Mouse (Mus musculus) hindbrain, embryonic 14.5 days (tissue): ENCODE results near the gene Gpcpd1. TPM values are rescaled to one million over a fixed set of nuclear protein-coding genes. Genes with fewer than 3 reads are reported as not detected.
A peak's percentile ranks its signal among the peaks of the same experiment; 100 is the strongest.

Experiments used
- ATAC-seq: fragments of 200-750 bp; cut with Nextera tagmentation; 2 replicates; pipeline ENCODE4 v1.8.0; 2017; ENCODE audit warnings: moderate number of reproducible peaks, mild to moderate bottlenecking, moderate TSS enrichment, moderate library complexity; ENCODE audit not compliant: low FRiP score
- DNase-seq: peaks from one replicate; pipeline ENCODE4 v3.0.0-alpha.2; 2015; ENCODE audit warnings: low spot score
- H3K27ac ChIP-seq: fragments of 300-500 bp; sonication (generic); 2 replicates; pipeline ENCODE4 v1.5.1; 2014; ENCODE audit warnings: mild to moderate bottlenecking, moderate library complexity
- H3K27me3 ChIP-seq: fragments of 300-500 bp; sonication (generic); 2 replicates; pipeline ENCODE4 v1.6.1; 2014; ENCODE audit warnings: mild to moderate bottlenecking, low read length, mixed read lengths; ENCODE audit not compliant: control insufficient read depth, insufficient read depth
- H3K36me3 ChIP-seq: fragments of 300-500 bp; sonication (generic); replicated peaks from 2 replicates; pipeline ENCODE4 v1.6.1; 2014; ENCODE audit not compliant: control insufficient read depth, insufficient read depth
- H3K4me1 ChIP-seq: fragments of 300-500 bp; sonication (generic); replicated peaks from 2 replicates; pipeline ENCODE4 v1.6.1; 2014; ENCODE audit warnings: antibody characterized with exemption, low read length, mixed read lengths; ENCODE audit not compliant: control insufficient read depth, insufficient read depth
- H3K4me2 ChIP-seq: fragments of 300-500 bp; sonication (generic); replicated peaks from 2 replicates; pipeline ENCODE4 v1.6.1; 2014; ENCODE audit warnings: mild to moderate bottlenecking, moderate library complexity
- H3K4me3 ChIP-seq: fragments of 300-500 bp; sonication (generic); replicated peaks from 2 replicates; pipeline ENCODE4 v1.5.1; 2014; ENCODE audit warnings: mild to moderate bottlenecking, low read length
- H3K9ac ChIP-seq: fragments of 300-500 bp; sonication (generic); 2 replicates; pipeline ENCODE4 v1.6.1; 2014
- H3K9me3 ChIP-seq: fragments of 300-500 bp; sonication (generic); 2 replicates; pipeline ENCODE4 v1.6.1; 2016; ENCODE audit warnings: low read length; ENCODE audit not compliant: control insufficient read depth
- WGBS: fragments of 180-500 bp; shearing (Covaris S2); extraction: QIAGEN DNeasy Blood & Tissue Kit; methylation state at CpG from one replicate; pipeline ENCODE4 v1.1.7; 2014; 5-methylcytosine and 5-hydroxymethylcytosine counted together
- polyA plus RNA-seq: library from polyadenylated mRNA; unstranded; fragments of >200 nt; fragmentation: Nextera tagmentation; extraction: Ambion mirVana; gene quantifications from 2 replicates; pipeline ENCODE4 v1.2.1, GENCODE M21; 2014

Gpcpd1 gene
- polyA plus RNA-seq, 1 experiment from 2014 or later, result 102 TPM

- H3K4me3 ChIP-seq, result no peak overlapping the region
- no peaks in the 10 kb centered on the region for H3K27me3 ChIP-seq
- 86% methylated on average over 9 of the region's 9 CpGs for WGBS
- H3K27ac ChIP-seq, result no peak overlapping the region
- H3K9ac ChIP-seq, result no peak overlapping the region
- H3K9me3 ChIP-seq, result no peaks in the 10 kb centered on the region
- DNase-seq (no peak), ATAC-seq (no peak)
- H3K4me1 ChIP-seq, result 0 out of 2 replicates have a peak, but pooled peaks cover 3% of the 10 kb centered on the region
- H3K4me2 ChIP-seq, result no peak overlapping the region
- H3K36me3 ChIP-seq, result no peaks in the 10 kb centered on the region
Observed at GRCm38 (mm10) chr2:132509261-132509660, 78.3 kb downstream of the Gpcpd1 start.

DNA sequence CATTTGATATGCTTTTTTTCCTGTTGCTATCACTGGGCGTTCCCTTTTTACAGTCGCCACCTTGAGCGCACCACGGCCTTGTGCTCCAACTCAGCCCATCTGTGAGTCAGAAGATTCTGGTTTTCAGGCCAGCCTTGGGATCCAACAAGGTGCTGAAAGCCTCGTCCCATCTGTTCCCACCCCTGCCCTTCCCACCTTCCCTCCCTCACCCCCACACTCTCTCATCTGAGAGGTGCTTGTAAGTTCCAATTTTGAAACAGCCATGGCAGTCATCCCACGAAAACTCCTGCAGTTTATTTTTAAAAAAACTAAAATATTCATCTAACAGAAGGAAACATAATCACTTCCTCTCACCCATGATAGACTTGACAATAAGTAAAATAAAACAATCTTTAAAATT, 80.0 kb downstream of the Gpcpd1 start:
- Histone ChIP-seq H3K9me3 (no peaks in the 10 kb centered on the region), H3K4me3 (no peak overlapping the region), H3K27me3 (no peaks in the 10 kb centered on the region), H3K27ac (no peak overlapping the region), H3K9ac (no peak overlapping the region), H3K4me2 (no peak overlapping the region), H3K4me1 (no peaks in the 10 kb centered on the region), H3K36me3 (no peaks in the 10 kb centered on the region)
- WGBS, result 61% methylated on average over 6 of the region's 6 CpGs
- DNase-seq (no peak), ATAC-seq (no peak)

DNA sequence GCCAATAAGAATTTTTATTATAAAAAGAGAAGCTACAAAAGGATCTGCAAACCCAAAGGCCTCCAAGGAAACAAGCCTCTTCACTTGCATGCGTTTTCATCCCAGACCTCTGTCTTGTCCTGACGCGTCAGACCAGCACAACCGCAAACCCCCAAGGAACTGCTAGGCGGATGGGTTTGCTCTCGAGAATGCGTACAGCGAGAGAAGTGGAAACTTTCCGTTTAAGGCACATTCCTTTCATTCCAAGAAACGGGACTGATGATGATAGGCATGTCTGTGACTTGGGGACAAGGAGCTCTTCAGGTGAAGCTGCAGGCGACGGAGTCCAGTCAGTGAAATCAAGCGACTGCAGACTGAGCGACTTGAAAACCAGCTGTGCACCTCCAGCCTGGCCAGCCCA, 80.4 kb downstream of the Gpcpd1 start:
- no peaks in the 10 kb centered on the region for H3K9me3 ChIP-seq
- no peak overlapping the region for H3K9ac ChIP-seq
- ATAC-seq, result no peak
- H3K4me1 ChIP-seq, result no peaks in the 10 kb centered on the region
- H3K4me3 ChIP-seq, result no peak overlapping the region
- 44% methylated on average over 14 of the region's 14 CpGs for WGBS
- H3K27ac ChIP-seq, result no peak overlapping the region
- H3K4me2 ChIP-seq, result no peak overlapping the region
- H3K27me3 ChIP-seq, result no peaks in the 10 kb centered on the region
- H3K36me3 ChIP-seq, result no peaks in the 10 kb centered on the region
- DNase-seq, result no peak

DNA sequence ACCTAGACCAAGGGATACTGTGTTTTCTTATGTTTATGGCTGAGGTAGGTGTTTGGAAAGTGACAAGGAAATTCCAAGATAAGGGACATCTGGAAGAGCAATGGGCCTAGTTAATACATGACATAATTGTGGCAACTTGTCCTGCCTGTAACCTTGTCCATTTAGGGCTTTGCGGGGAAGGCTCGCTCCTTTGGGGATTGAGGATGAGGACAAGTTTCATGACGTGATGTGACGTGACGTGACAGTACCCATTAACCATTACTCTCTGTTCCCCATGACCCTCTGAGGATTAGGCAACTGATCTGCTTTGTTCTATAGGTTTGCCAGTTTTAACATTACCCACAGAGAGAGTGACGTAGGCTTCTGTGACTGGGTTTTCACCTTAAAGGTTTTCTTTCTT, 81.7 kb downstream of the Gpcpd1 start:
- Histone ChIP-seq H3K27me3 (no peaks in the 10 kb centered on the region), H3K4me1 (no peaks in the 10 kb centered on the region), H3K4me3 (no peak overlapping the region), H3K4me2 (no peak overlapping the region), H3K9me3 (no peaks in the 10 kb centered on the region), H3K36me3 (no peaks in the 10 kb centered on the region), H3K27ac (no peak overlapping the region), H3K9ac (no peak overlapping the region)
- WGBS, result 85% methylated on average over 6 of the region's 6 CpGs
- ATAC-seq (no peak), DNase-seq (no peak)

DNA sequence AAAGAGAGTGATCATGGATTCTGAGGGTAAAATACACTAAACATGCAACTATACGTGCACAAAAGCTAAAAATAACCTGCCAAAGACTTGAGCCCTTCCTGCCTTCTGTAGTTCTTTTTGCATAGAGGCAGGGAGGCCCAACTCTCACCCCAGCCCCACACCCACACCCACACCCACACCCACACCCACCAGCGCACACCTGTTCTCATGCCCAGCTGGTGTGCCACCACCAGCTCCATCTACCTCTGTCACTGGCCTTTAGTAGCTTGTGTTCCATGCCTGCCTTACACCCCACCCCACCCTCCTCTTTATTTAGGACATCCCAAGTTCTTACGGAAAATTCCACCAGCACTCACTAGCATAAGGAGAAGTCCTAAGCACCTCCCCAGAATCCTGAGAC, 89.2 kb downstream of the Gpcpd1 start:
- H3K36me3 ChIP-seq, result no peaks in the 10 kb centered on the region
- H3K27me3 ChIP-seq, result no peaks in the 10 kb centered on the region
- no peak overlapping the region for H3K9ac ChIP-seq
- no peak overlapping the region for H3K4me3 ChIP-seq
- no peak for ATAC-seq
- 96% methylated on average over 3 of the region's 3 CpGs for WGBS
- no peaks in the 10 kb centered on the region for H3K4me1 ChIP-seq
- no peak overlapping the region for H3K27ac ChIP-seq
- no peak overlapping the region for H3K4me2 ChIP-seq
- DNase-seq, result no peak
- no peaks in the 10 kb centered on the region for H3K9me3 ChIP-seq

DNA sequence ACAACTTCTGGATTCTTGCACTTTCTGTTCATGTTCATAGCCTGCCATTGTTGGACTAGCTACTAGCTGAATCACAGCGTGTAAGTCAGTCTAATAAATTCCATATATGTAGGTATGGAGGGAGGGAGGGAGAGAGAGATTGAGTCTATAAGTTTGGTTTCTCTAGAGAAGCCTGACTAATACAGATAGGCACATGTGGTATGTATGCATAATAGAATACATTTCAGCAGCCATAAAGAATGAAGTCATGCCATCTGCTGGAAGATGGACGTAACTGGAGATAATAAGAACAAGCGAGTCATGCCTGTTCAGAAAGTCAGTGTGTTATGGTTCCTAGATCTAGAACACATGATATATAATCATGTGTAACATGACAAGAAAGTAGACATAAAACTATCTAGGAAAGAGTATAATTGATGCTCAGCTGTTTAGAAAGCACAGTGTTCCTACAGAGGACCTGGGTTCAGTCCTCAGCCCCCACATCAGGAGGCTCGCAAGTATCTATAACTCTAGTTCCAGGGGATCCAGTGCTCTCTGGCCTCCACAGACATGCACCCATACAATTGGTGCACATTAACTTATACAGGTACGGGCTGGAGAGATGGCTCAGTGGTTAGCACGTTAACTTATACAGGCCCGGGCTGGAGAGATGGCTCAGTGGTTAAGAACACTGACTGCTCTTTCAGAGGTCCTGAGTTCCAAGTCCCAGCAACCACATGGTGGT, 90.0 kb downstream of the Gpcpd1 start:
- Histone ChIP-seq H3K9ac (no peak overlapping the region), H3K4me3 (no peak overlapping the region), H3K4me2 (no peak overlapping the region), H3K27me3 (no peaks in the 10 kb centered on the region), H3K4me1 (no peaks in the 10 kb centered on the region), H3K27ac (no peak overlapping the region), H3K36me3 (no peaks in the 10 kb centered on the region), H3K9me3 (no peaks in the 10 kb centered on the region)
- peak; percentile 70 for DNase-seq
- WGBS, result 82% methylated on average over 7 of the region's 7 CpGs
- peak; percentile 65; the same call in 1 of the 2 replicates for ATAC-seq

- Histone ChIP-seq H3K9me3 (no peaks in the 10 kb centered on the region), H3K4me1 (no peaks in the 10 kb centered on the region), H3K4me3 (no peak overlapping the region), H3K4me2 (no peak overlapping the region), H3K27me3 (no peaks in the 10 kb centered on the region), H3K36me3 (no peaks in the 10 kb centered on the region), H3K27ac (no peak overlapping the region), H3K9ac (no peak overlapping the region)
- DNase-seq (no peak), ATAC-seq (no peak)
- WGBS, result 92% methylated on average over 4 of the region's 4 CpGs
Observed at GRCm38 (mm10) chr2:132493184-132493583, 94.3 kb downstream of the Gpcpd1 start.

DNA sequence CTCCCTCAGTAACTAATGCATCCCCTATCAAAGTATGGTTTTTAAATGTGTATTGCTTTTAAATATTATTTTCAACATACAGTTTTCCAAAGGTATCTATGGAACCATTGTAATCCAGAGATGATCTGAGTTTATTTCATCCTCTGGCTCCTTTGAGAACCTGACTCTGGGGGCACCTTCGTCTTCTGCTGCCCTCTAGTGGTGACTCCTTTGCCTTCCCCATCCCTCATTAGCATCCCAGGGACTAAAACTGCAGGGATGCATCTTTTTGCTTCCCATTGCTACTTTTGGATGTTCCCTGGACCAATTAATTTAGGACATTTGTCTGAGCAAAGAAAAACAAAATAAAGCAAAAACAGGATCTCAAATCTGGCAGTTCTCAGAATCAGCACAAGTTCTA, 102.1 kb downstream of the Gpcpd1 start:
- 0% methylated on average over 1 of the region's 1 CpGs for WGBS
- H3K4me3 ChIP-seq, result no peak overlapping the region
- no peak overlapping the region for H3K27ac ChIP-seq
- H3K9me3 ChIP-seq, result no peaks in the 10 kb centered on the region
- ATAC-seq (peak; percentile 70; the same call in 1 of the 2 replicates), DNase-seq (peak; percentile 73)
- no peaks in the 10 kb centered on the region for H3K27me3 ChIP-seq
- H3K4me1 ChIP-seq, result no peaks in the 10 kb centered on the region
- no peaks in the 10 kb centered on the region for H3K36me3 ChIP-seq
- no peak overlapping the region for H3K4me2 ChIP-seq
- H3K9ac ChIP-seq, result no peak overlapping the region

DNA sequence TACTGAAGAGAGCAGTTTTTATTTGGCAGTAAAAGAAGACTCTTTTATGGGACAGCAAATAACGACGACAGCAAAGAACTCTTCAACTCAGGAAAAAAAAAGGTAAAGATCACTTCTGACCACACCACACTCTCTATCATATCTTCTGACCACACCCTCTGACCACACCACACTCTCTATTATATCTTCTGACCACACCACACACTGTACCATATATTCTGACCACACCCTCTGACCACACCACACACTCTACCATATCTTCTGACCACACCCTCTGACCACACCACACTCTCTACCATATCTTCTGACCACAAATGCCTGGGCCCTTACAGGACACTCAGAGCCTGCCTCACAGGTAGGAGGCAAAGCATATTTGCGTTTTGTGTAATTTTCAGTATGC, 106.0 kb downstream of the Gpcpd1 start:
- DNase-seq (no peak), ATAC-seq (no peak)
- Histone ChIP-seq H3K27me3 (no peaks in the 10 kb centered on the region), H3K27ac (no peak overlapping the region), H3K4me1 (no peaks in the 10 kb centered on the region), H3K36me3 (no peaks in the 10 kb centered on the region), H3K9me3 (no peaks in the 10 kb centered on the region), H3K4me2 (no peak overlapping the region), H3K9ac (no peak overlapping the region), H3K4me3 (no peak overlapping the region)
- 89% methylated on average over 3 of the region's 3 CpGs for WGBS
